In genomic region chr16:94370915-94371300, GRCm38 (mm10) we compare ENCODE assay signal across 7 mouse cellular contexts. TPM values are rescaled to one million over a fixed set of nuclear protein-coding genes. Genes with fewer than 3 reads are reported as not detected.
A peak's percentile ranks its signal among the peaks of the same experiment; 100 is the strongest.
DNase-seq lines count a peak whose midpoint lies in the region; ATAC-seq and TF ChIP-seq lines count a peak whose summit lies in the region.

No protein-coding gene starts in this region.

- H3K9me3 ChIP-seq in G1E (replicated peaks), result no peaks in the 10 kb centered on the region
- no peaks in the 10 kb centered on the region for H3K9me3 ChIP-seq in forebrain, embryonic 11.5 days (ENCODE audit: control insufficient read depth, low read length)

- peaks cover 7% of the 10 kb centered on the region for H3K36me3 ChIP-seq in G1E (replicated peaks)
- no peaks in the 10 kb centered on the region for H3K36me3 ChIP-seq in forebrain, embryonic 11.5 days (ENCODE audit: control insufficient read depth, insufficient read depth, low read length)
- no peaks in the 10 kb centered on the region for H3K36me3 ChIP-seq in macrophage (ENCODE audit: inconsistent target)

- peak; percentile 41 for DNase-seq in G1E (ENCODE audit: low spot score)
- DNase-seq in adrenal gland, postnatal 36 days, result peak; percentile 79 to 85
- DNase-seq in forebrain, embryonic 11.5 days (ENCODE audit: low spot score), result no peak
- peak; percentile 84 for DNase-seq in heart, postnatal 10 days
- DNase-seq in left cerebral cortex, adult 18-20 months (ENCODE audit: low spot score in 2 of 2), result peak; percentile 57 to 70
- peak; percentile 69 for DNase-seq in spleen, adult 12 weeks (ENCODE audit: low spot score)

- 0% methylated on average over 43 of the region's 43 CpGs for WGBS in forebrain, embryonic 11.5 days
- WGBS in macrophage (ENCODE audit: missing documents), result under 1% methylated on average over 42 of the region's 43 CpGs

- H3K27me3 ChIP-seq in G1E (ENCODE audit: insufficient read depth, low read length), result no peaks in the 10 kb centered on the region
- H3K27me3 ChIP-seq in forebrain, embryonic 11.5 days (ENCODE audit: control insufficient read depth, insufficient read depth, low read length), result no peaks in the 10 kb centered on the region

- peak overlapping the region; percentile 69 for H3K4me2 ChIP-seq in forebrain, embryonic 11.5 days (ENCODE audit: low read depth, low read length, severe bottlenecking)

- H3K4me3 ChIP-seq in G1E (ENCODE audit: low read depth, low read length), result peak overlapping the region; percentile 93
- H3K4me3 ChIP-seq in forebrain, embryonic 11.5 days (ENCODE audit: low read depth, low read length), result peak overlapping the region; percentile 89
- peak overlapping the region; percentile 28 for H3K4me3 ChIP-seq in macrophage (ENCODE audit: inconsistent target)

- peak overlapping the region; percentile 95 for H3K9ac ChIP-seq in forebrain, embryonic 11.5 days (ENCODE audit: low read length)

- intact Hi-C loops in heart, postnatal 10 days (cut with DNase I), result loop anchor here (2.0 kb wide), 1 partner anchor 58 kb away; the partner anchor contains the start of gene Hlcs

- peaks cover 44% of the 10 kb centered on the region for H3K79me2 ChIP-seq in macrophage (ENCODE audit: inconsistent target)

- peak overlapping the region; percentile 97 for H3K27ac ChIP-seq in forebrain, embryonic 11.5 days (ENCODE audit: low read depth, low read length)
- H3K27ac ChIP-seq in macrophage, result no peak overlapping the region

- peaks cover 32% of the 10 kb centered on the region for H3K4me1 ChIP-seq in G1E (ENCODE audit: insufficient read depth, low read depth, low read length)
- H3K4me1 ChIP-seq in forebrain, embryonic 11.5 days (replicated peaks; ENCODE audit: control insufficient read depth, insufficient read depth, low read length), result peaks cover 2% of the 10 kb centered on the region; the same call in 1 of the 2 replicates

- TF ChIP-seq CTCF in G1E (IDR thresholded peaks at IDR 0.05; ENCODE audit: low read depth, low read length), result no peak

- no peak for ATAC-seq in G1E (ENCODE audit: extremely low read depth, insufficient number of reproducible peaks, low FRiP score, poor library complexity, severe bottlenecking)
- ATAC-seq in forebrain, embryonic 11.5 days (replicated peaks; ENCODE audit: low FRiP score), result peak; percentile 79

RNA-seq across cellular contexts. Expression of gene Ttc3, which starts 0.5 kb away (rescaled TPM):
- total RNA-seq in G1E (2014; fragmentation: Nextera tagmentation), result 138 and 164 TPM in 2 replicates
- 61.3 and 135 TPM in 2 replicates for total RNA-seq in G1E (2017)
- 4.1 and 5.0 TPM in 2 replicates for polyA plus RNA-seq in G1E (2012)
- total RNA-seq in adrenal gland, postnatal 36 days (2021), result 100 to 1,000 TPM in 1 of 2 experiments, 10 to 100 TPM in 1; 96.4 to 119 TPM
- polyA plus RNA-seq in forebrain, embryonic 11.5 days (2014; fragmentation: Nextera tagmentation; extraction: Ambion mirVana), result 458 and 484 TPM in 2 replicates
- 100 to 1,000 TPM; 127 to 128 TPM for total RNA-seq in heart, postnatal 10 days (2021)
- 1,000 to 10,000 TPM in 1 of 2 experiments, 100 to 1,000 TPM in 1; 991 to 1,074 TPM for total RNA-seq in left cerebral cortex, adult 18-20 months (2021)
- total RNA-seq in macrophage (2018; cell fraction: chromatin; rRNA removed), result 100 to 1,000 TPM in 6 of 26 experiments, 10 to 100 TPM in 20; 16.9 to 143 (median 52.5) TPM
- total RNA-seq in macrophage (2018; cell fraction: cytosol; rRNA removed), result 10 to 100 TPM; 16.1 to 31.8 (median 26.5) TPM
- total RNA-seq in macrophage (2018; cell fraction: nucleus; rRNA removed), result 10 to 100 TPM; 15.0 to 83.1 (median 27.3) TPM
- polyA plus RNA-seq in macrophage (2018), result 13.1 to 38.2 TPM (median 20.7 TPM) in 3 replicates

RNA-seq across cellular contexts. Expression of gene Pigp, which starts 0.7 kb away (rescaled TPM):
- total RNA-seq in G1E (2014; fragmentation: Nextera tagmentation), result 30.6 and 42.3 TPM in 2 replicates
- 40.5 and 46.6 TPM in 2 replicates for total RNA-seq in G1E (2017)
- 14.1 and 15.4 TPM in 2 replicates for polyA plus RNA-seq in G1E (2012)
- 100 to 1,000 TPM in 1 of 2 experiments, 10 to 100 TPM in 1; 68.8 to 122 TPM for total RNA-seq in adrenal gland, postnatal 36 days (2021)
- 92.3 and 97.6 TPM in 2 replicates for polyA plus RNA-seq in forebrain, embryonic 11.5 days (2014; fragmentation: Nextera tagmentation; extraction: Ambion mirVana)
- 10 to 100 TPM; 77.1 to 80.5 TPM for total RNA-seq in heart, postnatal 10 days (2021)
- 10 to 100 TPM; 34.0 to 45.4 TPM for total RNA-seq in left cerebral cortex, adult 18-20 months (2021)
- 10 to 100 TPM in 11 of 26 experiments, 1 to 10 TPM in 15; 1.7 to 29.0 (median 8.6) TPM for total RNA-seq in macrophage (2018; cell fraction: chromatin; rRNA removed)
- total RNA-seq in macrophage (2018; cell fraction: cytosol; rRNA removed), result 10 to 100 TPM; 21.0 to 47.2 (median 26.9) TPM
- 10 to 100 TPM in 20 of 26 experiments, 1 to 10 TPM in 6; 4.5 to 39.8 (median 16.2) TPM for total RNA-seq in macrophage (2018; cell fraction: nucleus; rRNA removed)
- 19.2 to 31.0 TPM (median 24.7 TPM) in 3 replicates for polyA plus RNA-seq in macrophage (2018)

RNA-seq across cellular contexts. Expression of gene Ripply3, which starts 42.7 kb away (rescaled TPM):
- not detected in 2 replicates for total RNA-seq in G1E (2014; fragmentation: Nextera tagmentation)
- 0.05 TPM in 1 of 2 replicates, not detected in the other for total RNA-seq in G1E (2017)
- not detected in 2 replicates for polyA plus RNA-seq in G1E (2012)
- 1 to 10 TPM; 4.1 to 6.0 TPM for total RNA-seq in adrenal gland, postnatal 36 days (2021)
- 5.4 and 5.7 TPM in 2 replicates for polyA plus RNA-seq in forebrain, embryonic 11.5 days (2014; fragmentation: Nextera tagmentation; extraction: Ambion mirVana)
- 1 to 10 TPM; 4.7 to 5.1 TPM for total RNA-seq in heart, postnatal 10 days (2021)
- under 1 TPM in 1 of 2 experiments, not detected in 1; 0.23 TPM for total RNA-seq in left cerebral cortex, adult 18-20 months (2021)
- not detected for total RNA-seq in macrophage (2018; cell fraction: chromatin; rRNA removed)
- total RNA-seq in macrophage (2018; cell fraction: cytosol; rRNA removed), result under 1 TPM in 1 of 26 experiments, not detected in 25; 0.05 TPM
- not detected for total RNA-seq in macrophage (2018; cell fraction: nucleus; rRNA removed)
- polyA plus RNA-seq in macrophage (2018), result not detected in 3 replicates

RNA-seq across cellular contexts. Expression of gene Hlcs, which starts 57.5 kb away (rescaled TPM):
- total RNA-seq in G1E (2014; fragmentation: Nextera tagmentation) (13.7 and 15.5 TPM in 2 replicates), G1E (2017) (2.1 and 3.7 TPM in 2 replicates)
- polyA plus RNA-seq in G1E (2012) (2.9 and 3.1 TPM in 2 replicates), macrophage (2018) (2.8 to 6.0 TPM (median 5.2 TPM) in 3 replicates)
- total RNA-seq in adrenal gland, postnatal 36 days (2021), result 10 to 100 TPM; 13.6 to 18.3 TPM
- polyA plus RNA-seq in forebrain, embryonic 11.5 days (2014; fragmentation: Nextera tagmentation; extraction: Ambion mirVana), result 13.8 TPM in 2 replicates
- total RNA-seq in heart, postnatal 10 days (2021), result 1 to 10 TPM; 6.9 to 7.5 TPM
- total RNA-seq in left cerebral cortex, adult 18-20 months (2021), result 10 to 100 TPM; 16.8 to 17.7 TPM
- total RNA-seq in macrophage (2018; cell fraction: chromatin; rRNA removed), result 10 to 100 TPM in 11 of 26 experiments, 1 to 10 TPM in 15; 2.5 to 19.3 (median 9.0) TPM
- 1 to 10 TPM; 2.1 to 4.9 (median 3.6) TPM for total RNA-seq in macrophage (2018; cell fraction: cytosol; rRNA removed)
- 10 to 100 TPM in 9 of 26 experiments, 1 to 10 TPM in 17; 2.4 to 17.0 (median 8.1) TPM for total RNA-seq in macrophage (2018; cell fraction: nucleus; rRNA removed)

Comparison
In these comparisons a context has a peak if more than half of its experiments do, and no peak if none do; other contexts are left out.
1. H3K4me3 ChIP-seq: peak in every context shown above with its lines; median percentile 93 in G1E; 89 in forebrain, embryonic 11.5 days; 28 in macrophage.
2. RNA of gene Ttc3, which starts 0.5 kb away (total RNA-seq): 991 to 1,074 TPM in left cerebral cortex, adult 18-20 months; 61.3 to 164 TPM in G1E, 127 to 128 TPM in heart, postnatal 10 days and 96.4 to 119 TPM in adrenal gland, postnatal 36 days; every median in the first group is over 4 times any median in the second.
3. RNA of gene Ripply3, which starts 42.7 kb away (total RNA-seq): 4.1 to 6.0 TPM in adrenal gland, postnatal 36 days and 4.7 to 5.1 TPM in heart, postnatal 10 days; 0.23 TPM in left cerebral cortex, adult 18-20 months and 0.05 TPM in G1E; every median in the first group is over 4 times any median in the second.